Mouse (Mus musculus): Measurements from ENCODE around the gene Mkln1.

- no peak for TF ChIP-seq CTCF (IDR thresholded peaks at IDR 0.05; ENCODE audit: low read depth, low read length)
- TF ChIP-seq POLR2A (IDR thresholded peaks at IDR 0.05; ENCODE audit: extremely low read depth, insufficient read depth, low read length): no peak
Observed at GRCm38 (mm10) chr6:31531880-31532279, 133.3 kb downstream of the Mkln1 start.

All from liver, adult 2 months (tissue).